Mouse (Mus musculus): ENCODE measurements around the gene Tmem200c. TPM values are rescaled to one million over a fixed set of nuclear protein-coding genes. Genes with fewer than 3 reads are reported as not detected.
A peak's percentile ranks its signal among the peaks of the same experiment; 100 is the strongest.

Tmem200c gene
- polyA plus RNA-seq, 1 experiment from 2014 or later = 3.6 TPM

GRCm38 (mm10) chr17:68852171-68852966, 25.9 kb downstream of the Tmem200c start:
- Histone ChIP-seq H3K4me1 (no peaks in the 10 kb centered on the region), H3K27me3 (no peaks in the 10 kb centered on the region), H3K27ac (no peak overlapping the region), H3K4me3 (no peak overlapping the region), H3K9ac (no peak overlapping the region), H3K9me3 (no peaks in the 10 kb centered on the region), H3K36me3 (no peaks in the 10 kb centered on the region), H3K4me2 (replicated peaks) (no peak overlapping the region)
- ATAC-seq (ENCODE audit: insufficient number of reproducible peaks, insufficient read depth, low FRiP score, low TSS enrichment) = no peak
- 59% methylated on average over 7 of the region's 7 CpGs for WGBS

GRCm38 (mm10) chr17:68864175-68864574, 37.8 kb downstream of the Tmem200c start:
- H3K4me2 ChIP-seq (replicated peaks) = no peak overlapping the region
- no peak overlapping the region for H3K4me3 ChIP-seq
- 0 out of 2 replicates have a peak, but pooled peaks cover 3% of the 10 kb centered on the region for H3K27me3 ChIP-seq
- 81% methylated on average over 3 of the region's 3 CpGs for WGBS
- no peaks in the 10 kb centered on the region for H3K4me1 ChIP-seq
- no peak overlapping the region for H3K27ac ChIP-seq
- H3K9me3 ChIP-seq = no peaks in the 10 kb centered on the region
- H3K36me3 ChIP-seq = no peaks in the 10 kb centered on the region
- no peak for ATAC-seq (ENCODE audit: insufficient number of reproducible peaks, insufficient read depth, low FRiP score, low TSS enrichment)
- H3K9ac ChIP-seq = no peak overlapping the region

- Histone ChIP-seq H3K4me2 (replicated peaks) (no peak overlapping the region), H3K36me3 (no peaks in the 10 kb centered on the region), H3K4me3 (no peak overlapping the region), H3K9me3 (no peaks in the 10 kb centered on the region), H3K27ac (no peak overlapping the region), H3K9ac (no peak overlapping the region), H3K4me1 (no peaks in the 10 kb centered on the region), H3K27me3 (0 out of 2 replicates have a peak, but pooled peaks cover 3% of the 10 kb centered on the region)
- ATAC-seq (ENCODE audit: insufficient number of reproducible peaks, insufficient read depth, low FRiP score, low TSS enrichment) = no peak
Observed at GRCm38 (mm10) chr17:68868439-68868838, 42.0 kb downstream of the Tmem200c start.

DNA sequence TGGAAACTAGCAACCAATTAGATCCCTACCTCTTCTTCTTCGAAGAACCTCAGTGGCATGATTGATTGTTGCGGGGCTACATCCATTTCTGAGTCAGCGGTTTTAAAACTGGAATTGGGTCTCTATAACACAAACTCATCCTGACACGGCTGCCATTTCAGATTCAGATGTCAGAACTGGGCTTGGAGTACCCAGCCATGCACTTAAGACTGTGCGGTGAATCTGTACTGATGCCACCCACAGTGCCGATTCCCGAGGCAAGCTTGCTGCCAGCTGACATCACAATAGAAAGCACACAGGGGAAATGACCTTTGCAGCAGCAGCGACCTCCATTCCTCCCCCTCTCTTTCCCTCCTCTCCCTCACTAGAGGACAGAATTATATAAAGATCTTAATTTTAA, 47.6 kb downstream of the Tmem200c start:
- no peak overlapping the region for H3K4me2 ChIP-seq (replicated peaks)
- H3K9me3 ChIP-seq = no peaks in the 10 kb centered on the region
- WGBS = 52% methylated on average over 8 of the region's 8 CpGs
- H3K36me3 ChIP-seq = no peaks in the 10 kb centered on the region
- H3K4me3 ChIP-seq = no peak overlapping the region
- no peaks in the 10 kb centered on the region for H3K27me3 ChIP-seq
- no peak overlapping the region for H3K9ac ChIP-seq
- no peak overlapping the region for H3K27ac ChIP-seq
- ATAC-seq (ENCODE audit: insufficient number of reproducible peaks, insufficient read depth, low FRiP score, low TSS enrichment) = no peak
- H3K4me1 ChIP-seq = no peaks in the 10 kb centered on the region

DNA sequence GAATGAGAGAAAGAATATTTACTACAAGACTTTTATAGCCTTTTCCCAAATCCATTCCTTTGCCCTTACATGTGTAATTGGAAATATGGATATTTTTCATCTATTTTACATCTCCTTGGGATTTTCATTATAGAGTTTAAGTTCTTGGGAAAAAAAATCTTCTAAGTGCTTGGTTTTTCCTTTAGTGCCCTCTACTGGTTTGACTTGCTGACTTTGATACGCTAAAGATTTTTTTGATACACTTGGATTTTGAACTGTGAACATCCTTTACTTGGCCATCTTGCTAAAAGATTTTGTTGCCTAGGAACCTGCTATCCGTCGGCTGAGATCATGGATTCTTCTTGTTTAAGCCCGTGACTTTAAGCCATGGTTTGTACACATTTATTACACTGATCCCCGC, 48.8 kb downstream of the Tmem200c start:
- no peaks in the 10 kb centered on the region for H3K36me3 ChIP-seq
- no peak for ATAC-seq (ENCODE audit: insufficient number of reproducible peaks, insufficient read depth, low FRiP score, low TSS enrichment)
- no peak overlapping the region for H3K4me3 ChIP-seq
- WGBS = 69% methylated on average over 5 of the region's 5 CpGs
- no peak overlapping the region for H3K27ac ChIP-seq
- H3K9me3 ChIP-seq = no peaks in the 10 kb centered on the region
- H3K4me2 ChIP-seq (replicated peaks) = no peak overlapping the region
- no peaks in the 10 kb centered on the region for H3K27me3 ChIP-seq
- no peaks in the 10 kb centered on the region for H3K4me1 ChIP-seq
- no peak overlapping the region for H3K9ac ChIP-seq

DNA sequence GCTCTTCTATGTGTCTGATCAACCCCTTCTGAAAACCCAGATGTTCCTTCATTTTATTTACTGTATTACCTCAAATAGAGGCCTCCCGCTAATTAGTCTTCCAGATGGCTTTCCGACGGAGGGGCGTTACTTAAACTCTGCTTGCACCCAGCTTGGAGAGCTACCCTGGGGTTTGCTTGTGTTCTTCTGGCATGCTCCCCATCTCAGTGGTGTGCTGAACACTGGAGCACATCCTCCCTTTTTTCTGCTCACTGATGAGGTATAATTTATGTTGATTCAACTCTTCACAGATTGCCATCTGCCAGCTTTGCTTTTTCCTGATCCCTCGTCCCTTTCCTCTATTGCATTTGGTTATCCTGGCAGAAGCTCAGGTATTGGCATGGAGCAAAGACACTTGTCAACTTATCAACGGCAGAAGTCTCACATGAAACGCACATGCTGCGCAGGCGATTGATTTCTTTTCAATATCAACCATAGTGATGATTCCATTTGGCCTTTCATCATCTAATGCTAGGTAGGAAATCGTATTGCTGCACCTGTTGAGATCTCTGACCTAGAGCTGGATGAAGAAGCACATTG, 49.6 kb downstream of the Tmem200c start:
- no peak for ATAC-seq (ENCODE audit: insufficient number of reproducible peaks, insufficient read depth, low FRiP score, low TSS enrichment)
- no peak overlapping the region for H3K4me3 ChIP-seq
- no peak overlapping the region for H3K27ac ChIP-seq
- no peak overlapping the region for H3K4me2 ChIP-seq (replicated peaks)
- H3K9ac ChIP-seq = no peak overlapping the region
- H3K27me3 ChIP-seq = no peaks in the 10 kb centered on the region
- H3K4me1 ChIP-seq = no peaks in the 10 kb centered on the region
- H3K36me3 ChIP-seq = no peaks in the 10 kb centered on the region
- 76% methylated on average over 10 of the region's 10 CpGs for WGBS
- no peaks in the 10 kb centered on the region for H3K9me3 ChIP-seq

DNA sequence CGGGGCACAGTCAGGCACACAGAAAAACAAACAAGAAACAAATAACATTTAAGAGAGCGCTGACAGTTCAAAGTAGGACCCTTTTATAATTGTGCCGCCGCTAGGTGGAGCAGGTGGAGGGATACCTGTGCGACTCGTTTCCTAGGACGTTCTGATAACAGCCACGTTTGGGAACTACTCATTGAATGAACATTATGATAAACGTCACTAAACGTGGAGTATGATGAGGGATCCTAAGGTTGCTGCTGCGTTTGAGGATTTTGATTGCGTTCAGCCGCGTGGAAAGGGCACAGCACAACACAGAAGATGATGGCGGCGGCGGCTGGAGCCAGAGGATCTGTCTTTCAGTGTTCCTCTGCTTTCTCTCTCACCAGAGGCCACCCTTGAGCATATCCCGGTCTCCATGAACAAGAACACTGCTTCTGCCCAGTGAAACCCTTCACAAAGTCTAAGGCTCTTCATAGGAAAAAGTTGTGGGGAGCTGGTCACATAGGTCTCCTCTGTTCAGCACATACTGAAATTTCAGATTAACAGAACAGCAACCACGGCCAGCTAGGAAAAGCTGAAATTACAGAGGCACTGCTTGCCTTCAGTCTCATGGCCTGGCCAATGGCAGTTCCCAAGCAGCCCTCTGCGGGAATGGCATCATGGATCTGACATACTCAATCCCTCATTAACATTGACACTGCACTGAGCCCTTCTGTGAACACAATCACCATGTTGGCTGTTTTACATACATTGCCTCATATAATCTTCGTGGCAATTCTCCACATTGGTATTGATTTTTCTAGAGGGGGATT, 55.5 kb downstream of the Tmem200c start:
- H3K27ac ChIP-seq = no peak overlapping the region

GRCm38 (mm10) chr17:68883474-68884083, 57.2 kb downstream of the Tmem200c start:
- Histone ChIP-seq H3K27me3 (no peaks in the 10 kb centered on the region), H3K9ac (no peak overlapping the region), H3K4me1 (no peaks in the 10 kb centered on the region), H3K9me3 (no peaks in the 10 kb centered on the region), H3K36me3 (no peaks in the 10 kb centered on the region), H3K4me3 (no peak overlapping the region), H3K27ac (no peak overlapping the region), H3K4me2 (replicated peaks) (no peak overlapping the region)
- WGBS = 54% methylated on average over 3 of the region's 3 CpGs
- ATAC-seq (ENCODE audit: insufficient number of reproducible peaks, insufficient read depth, low FRiP score, low TSS enrichment) = no peak

More for the DNA sequence above, 55.5 kb downstream of the Tmem200c start:
- H3K4me1 ChIP-seq = no peaks in the 10 kb centered on the region
- H3K27me3 ChIP-seq = no peaks in the 10 kb centered on the region
- peak overlapping the region; percentile 42 for H3K4me2 ChIP-seq (replicated peaks)
- H3K4me3 ChIP-seq = peak overlapping the region; percentile 16
- WGBS = 13% methylated on average over 21 of the region's 21 CpGs
- H3K9me3 ChIP-seq = no peaks in the 10 kb centered on the region
- no peak for ATAC-seq (ENCODE audit: insufficient number of reproducible peaks, insufficient read depth, low FRiP score, low TSS enrichment)
- no peak overlapping the region for H3K9ac ChIP-seq
- H3K36me3 ChIP-seq = no peaks in the 10 kb centered on the region

DNA sequence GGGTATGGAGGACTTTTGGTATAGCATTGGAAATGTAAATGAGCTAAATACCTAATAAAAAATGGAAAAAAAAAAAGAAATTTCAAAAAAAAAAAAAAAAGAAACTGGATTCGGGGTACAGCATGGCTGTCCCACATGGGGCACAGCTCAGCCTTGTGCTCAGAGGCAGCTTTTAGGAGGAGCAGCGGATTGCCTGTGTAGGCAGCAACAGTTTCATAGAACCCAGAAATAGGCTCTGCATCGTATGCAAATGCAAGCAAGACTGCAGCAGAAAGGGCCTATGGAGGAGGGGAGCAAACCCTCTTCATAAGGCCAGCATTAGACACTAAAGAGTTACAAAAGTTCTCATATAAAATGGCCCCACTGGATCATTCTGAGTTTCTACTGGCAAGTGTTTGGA, 64.2 kb downstream of the Tmem200c start:
- H3K27ac ChIP-seq = no peak overlapping the region
- H3K36me3 ChIP-seq = no peaks in the 10 kb centered on the region
- no peaks in the 10 kb centered on the region for H3K4me1 ChIP-seq
- H3K4me2 ChIP-seq (replicated peaks) = no peak overlapping the region
- H3K9ac ChIP-seq = no peak overlapping the region
- no peak overlapping the region for H3K4me3 ChIP-seq
- ATAC-seq (ENCODE audit: insufficient number of reproducible peaks, insufficient read depth, low FRiP score, low TSS enrichment) = no peak
- H3K27me3 ChIP-seq = no peaks in the 10 kb centered on the region
- WGBS = 84% methylated on average over 3 of the region's 3 CpGs
- no peaks in the 10 kb centered on the region for H3K9me3 ChIP-seq

Measured in embryonic facial prominence, embryonic 12.5 days (tissue).